Mouse (Mus musculus): Measurements from ENCODE around the gene C2cd5.

The C2cd5 gene

GRCm38 (mm10) chr6:143099681-143100382 is at the start of gene C2cd5:
C2cd5 (minus strand) TSS chr6:143100141.
- DNase-seq (ENCODE audit: low read depth, low spot score), result peak; percentile 98

GRCm38 (mm10) chr6:143148868-143149267 is 48.9 kb upstream of the C2cd5 start:
- DNase-seq (ENCODE audit: low read depth, low spot score), result peak; percentile 77

GRCm38 (mm10) chr6:143146756-143147155 is 46.8 kb upstream of the C2cd5 start:
- DNase-seq (ENCODE audit: low read depth, low spot score), result peak; percentile 85

GRCm38 (mm10) chr6:143145051-143145450 is 45.1 kb upstream of the C2cd5 start:
- no peak for DNase-seq (ENCODE audit: low read depth, low spot score)

GRCm38 (mm10) chr6:143144556-143144955 is 44.6 kb upstream of the C2cd5 start:
- no peak for DNase-seq (ENCODE audit: low read depth, low spot score)

GRCm38 (mm10) chr6:143143775-143144273 is 43.9 kb upstream of the C2cd5 start:
- peak; percentile 77 for DNase-seq (ENCODE audit: low read depth, low spot score)

- DNase-seq (ENCODE audit: low read depth, low spot score), result no peak
Observed at GRCm38 (mm10) chr6:143143321-143143720, 43.4 kb upstream of the C2cd5 start.

- peak; percentile 67 for DNase-seq (ENCODE audit: low read depth, low spot score)
Observed at GRCm38 (mm10) chr6:143142861-143143260, 42.9 kb upstream of the C2cd5 start.

GRCm38 (mm10) chr6:143141624-143142592 is 42.0 kb upstream of the C2cd5 start:
- peak; percentile 100 for DNase-seq (ENCODE audit: low read depth, low spot score)

GRCm38 (mm10) chr6:143140884-143141283 is 40.9 kb upstream of the C2cd5 start:
- peak; percentile 87 for DNase-seq (ENCODE audit: low read depth, low spot score)

GRCm38 (mm10) chr6:143139417-143139816 is 39.5 kb upstream of the C2cd5 start:
- no peak for DNase-seq (ENCODE audit: low read depth, low spot score)

- DNase-seq (ENCODE audit: low read depth, low spot score), result peak; percentile 46
Observed at GRCm38 (mm10) chr6:143137341-143137740, 37.4 kb upstream of the C2cd5 start.

- DNase-seq (ENCODE audit: low read depth, low spot score), result no peak
Observed at GRCm38 (mm10) chr6:143136688-143137087, 36.7 kb upstream of the C2cd5 start.

- peak; percentile 42 for DNase-seq (ENCODE audit: low read depth, low spot score)
Observed at GRCm38 (mm10) chr6:143135097-143135496, 35.2 kb upstream of the C2cd5 start.

- no peak for DNase-seq (ENCODE audit: low read depth, low spot score)
Observed at GRCm38 (mm10) chr6:143133150-143133549, 33.2 kb upstream of the C2cd5 start.

GRCm38 (mm10) chr6:143131895-143132652 is 32.1 kb upstream of the C2cd5 start:
- DNase-seq (ENCODE audit: low read depth, low spot score), result no peak

- DNase-seq (ENCODE audit: low read depth, low spot score), result no peak
Observed at GRCm38 (mm10) chr6:143130411-143130810, 30.5 kb upstream of the C2cd5 start.

GRCm38 (mm10) chr6:143129952-143130351 is 30.0 kb upstream of the C2cd5 start:
- no peak for DNase-seq (ENCODE audit: low read depth, low spot score)

- DNase-seq (ENCODE audit: low read depth, low spot score), result peak; percentile 96
Observed at GRCm38 (mm10) chr6:143129466-143129865, 29.5 kb upstream of the C2cd5 start.

- DNase-seq (ENCODE audit: low read depth, low spot score), result peak; percentile 59
Observed at GRCm38 (mm10) chr6:143125721-143126120, 25.8 kb upstream of the C2cd5 start.

- no peak for DNase-seq (ENCODE audit: low read depth, low spot score)
Observed at GRCm38 (mm10) chr6:143119325-143119724, 19.4 kb upstream of the C2cd5 start.

- DNase-seq (ENCODE audit: low read depth, low spot score), result peak; percentile 49
Observed at GRCm38 (mm10) chr6:143116779-143117178, 16.8 kb upstream of the C2cd5 start.

Measured in ES-CJ7 (cell line).